Mouse (Mus musculus) hindbrain, embryonic 13.5 days (tissue): ENCODE data around the gene Macrod1. TPM values are rescaled to one million over a fixed set of nuclear protein-coding genes. Genes with fewer than 3 reads are reported as not detected.
A peak's percentile ranks its signal among the peaks of the same experiment; 100 is the strongest.

ENCODE experiments used
- ATAC-seq: fragments of 200-750 bp; cut with Nextera tagmentation; 2 replicates; pipeline ENCODE4 v1.8.0; 2017; ENCODE audit warnings: moderate TSS enrichment; ENCODE audit not compliant: low FRiP score
- H3K27ac ChIP-seq: fragments of 300-500 bp; sonication (generic); 2 replicates; pipeline ENCODE4 v1.5.1; 2015; ENCODE audit warnings: inconsistent platforms, mild to moderate bottlenecking, moderate library complexity
- H3K27me3 ChIP-seq: fragments of 300-500 bp; sonication (generic); 2 replicates; pipeline ENCODE4 v1.6.1; 2015; ENCODE audit warnings: mild to moderate bottlenecking, inconsistent platforms
- H3K36me3 ChIP-seq: fragments of 300-500 bp; sonication (generic); 2 replicates; pipeline ENCODE4 v1.6.1; 2015; ENCODE audit warnings: mild to moderate bottlenecking, inconsistent platforms
- H3K4me1 ChIP-seq: fragments of 300-500 bp; sonication (generic); replicated peaks from 2 replicates; pipeline ENCODE4 v1.6.1; 2015; ENCODE audit warnings: inconsistent platforms
- H3K4me2 ChIP-seq: fragments of 300-500 bp; sonication (generic); 2 replicates; pipeline ENCODE4 v1.6.1; 2015; ENCODE audit warnings: inconsistent platforms, mild to moderate bottlenecking, moderate library complexity
- H3K4me3 ChIP-seq: fragments of 300-500 bp; sonication (generic); 2 replicates; pipeline ENCODE4 v1.5.1; 2015; ENCODE audit warnings: mild to moderate bottlenecking, inconsistent platforms
- H3K9ac ChIP-seq: fragments of 300-500 bp; sonication (generic); 2 replicates; pipeline ENCODE4 v1.6.1; 2015; ENCODE audit warnings: mild to moderate bottlenecking, inconsistent platforms
- H3K9me3 ChIP-seq: fragments of 300-500 bp; sonication (generic); 2 replicates; pipeline ENCODE4 v1.6.1; 2016; ENCODE audit warnings: inconsistent platforms
- WGBS: fragments of 180-500 bp; shearing (Covaris S2); methylation state at CpG from one replicate; pipeline ENCODE4 v1.1.7; 2015; 5-methylcytosine and 5-hydroxymethylcytosine counted together
- polyA plus RNA-seq: library from polyadenylated mRNA; unstranded; fragments of >200 nt; fragmentation: Nextera tagmentation; extraction: Ambion mirVana; gene quantifications from 2 replicates; pipeline ENCODE4 v1.2.1, GENCODE M21; 2015

Macrod1 gene
- polyA plus RNA-seq, 1 experiment from 2014 or later = 5.3 TPM

- no peak overlapping the region for H3K4me2 ChIP-seq
- no peak for ATAC-seq
- peaks cover 88% of the 10 kb centered on the region for H3K4me1 ChIP-seq
- no peak overlapping the region for H3K27ac ChIP-seq
- no peaks in the 10 kb centered on the region for H3K9me3 ChIP-seq
- no peak overlapping the region for H3K9ac ChIP-seq
- peaks cover 44% of the 10 kb centered on the region for H3K27me3 ChIP-seq
- no peak overlapping the region for H3K4me3 ChIP-seq
- H3K36me3 ChIP-seq = no peaks in the 10 kb centered on the region
- 83% methylated on average over 6 of the region's 6 CpGs for WGBS
These were observed 95.5 kb downstream of the Macrod1 start for GRCm38 (mm10) chr19:7151927-7152653.

- peak overlapping the region; percentile 14; the same call in 1 of the 2 replicates for H3K9ac ChIP-seq
- no peak for ATAC-seq
These were observed 96.6 kb downstream of the Macrod1 start for GRCm38 (mm10) chr19:7153232-7153631.

GRCm38 (mm10) chr19:7155196-7155595 is 98.6 kb downstream of the Macrod1 start:
- Histone ChIP-seq H3K4me3 (no peak overlapping the region), H3K9me3 (no peaks in the 10 kb centered on the region), H3K36me3 (no peaks in the 10 kb centered on the region), H3K27me3 (peaks cover 29% of the 10 kb centered on the region), H3K27ac (0 out of 2 replicates have a peak overlapping the region, but pooled peaks have one; percentile 5), H3K9ac (peak overlapping the region; percentile 9; the same call in 1 of the 2 replicates), H3K4me2 (no peak overlapping the region), H3K4me1 (peaks cover 80% of the 10 kb centered on the region)
- 41% methylated on average over 6 of the region's 6 CpGs for WGBS
- ATAC-seq = 0 out of 2 replicates have a peak, but pooled peaks have one; percentile 11

More at GRCm38 (mm10) chr19:7153232-7153631, 96.6 kb downstream of the Macrod1 start:
- peaks cover 89% of the 10 kb centered on the region for H3K4me1 ChIP-seq
- H3K36me3 ChIP-seq = no peaks in the 10 kb centered on the region
- no peak overlapping the region for H3K4me2 ChIP-seq
- 25% methylated on average over 7 of the region's 7 CpGs for WGBS
- no peaks in the 10 kb centered on the region for H3K9me3 ChIP-seq
- H3K27ac ChIP-seq = peak overlapping the region; percentile 73
- H3K27me3 ChIP-seq = peaks cover 37% of the 10 kb centered on the region
- no peak overlapping the region for H3K4me3 ChIP-seq

- peak overlapping the region; percentile 26; the same call in 1 of the 2 replicates for H3K4me2 ChIP-seq
- peaks cover 38% of the 10 kb centered on the region for H3K27me3 ChIP-seq
- no peaks in the 10 kb centered on the region for H3K9me3 ChIP-seq
- no peaks in the 10 kb centered on the region for H3K36me3 ChIP-seq
- H3K27ac ChIP-seq = peak overlapping the region; percentile 73
- H3K4me3 ChIP-seq = no peak overlapping the region
- no peak for ATAC-seq
- 8% methylated on average over 14 of the region's 14 CpGs for WGBS
- H3K9ac ChIP-seq = peak overlapping the region; percentile 59; the same call in 1 of the 2 replicates
- peaks cover 68% of the 10 kb centered on the region for H3K4me1 ChIP-seq
These were observed 101.1 kb downstream of the Macrod1 start for GRCm38 (mm10) chr19:7157734-7158133.

GRCm38 (mm10) chr19:7160151-7160906 is 103.7 kb downstream of the Macrod1 start:
- Histone ChIP-seq H3K4me3 (no peak overlapping the region), H3K9ac (peak overlapping the region; percentile 69), H3K4me2 (peak overlapping the region; percentile 35), H3K27me3 (peaks cover 49% of the 10 kb centered on the region), H3K9me3 (no peaks in the 10 kb centered on the region), H3K36me3 (no peaks in the 10 kb centered on the region), H3K27ac (peak overlapping the region; percentile 75), H3K4me1 (peaks cover 66% of the 10 kb centered on the region)
- 3% methylated on average over 13 of the region's 14 CpGs for WGBS
- ATAC-seq = peak; percentile 56; the same call in 1 of the 2 replicates

- Histone ChIP-seq H3K27ac (no peak overlapping the region), H3K4me1 (peaks cover 69% of the 10 kb centered on the region), H3K27me3 (peaks cover 50% of the 10 kb centered on the region)
These were observed 104.5 kb downstream of the Macrod1 start for GRCm38 (mm10) chr19:7161064-7161463.

DNA sequence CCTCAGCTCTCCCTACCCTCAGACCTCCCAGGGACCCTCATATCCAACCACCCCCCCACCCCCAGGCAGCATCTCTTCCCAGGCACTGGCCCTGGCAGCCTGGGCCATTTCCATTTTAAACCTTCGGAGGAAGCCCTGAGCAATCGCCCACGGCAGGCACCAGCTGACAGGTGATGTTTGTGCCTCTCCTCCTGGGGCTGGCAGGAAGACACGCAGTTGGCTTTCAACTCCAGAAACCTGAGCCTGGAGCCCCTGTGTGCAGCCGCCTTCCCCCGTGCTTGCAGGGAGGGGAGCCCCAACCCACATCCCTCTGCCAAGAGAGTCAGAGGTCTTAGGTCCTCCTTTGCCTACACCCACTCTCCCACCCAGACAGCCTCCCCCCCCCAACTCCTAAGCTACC is 107.6 kb downstream of the Macrod1 start:
- Histone ChIP-seq H3K4me3 (peak overlapping the region; percentile 78), H3K9ac (peak overlapping the region; percentile 87), H3K9me3 (no peaks in the 10 kb centered on the region), H3K27ac (no peak overlapping the region), H3K27me3 (peaks cover 78% of the 10 kb centered on the region), H3K4me2 (peak overlapping the region; percentile 93), H3K36me3 (no peaks in the 10 kb centered on the region), H3K4me1 (peaks cover 60% of the 10 kb centered on the region)
- WGBS = 17% methylated on average over 6 of the region's 6 CpGs
- no peak for ATAC-seq

More at GRCm38 (mm10) chr19:7161064-7161463, 104.5 kb downstream of the Macrod1 start:
- Histone ChIP-seq H3K9me3 (no peaks in the 10 kb centered on the region), H3K9ac (no peak overlapping the region; the same call in 1 of the 2 replicates), H3K4me2 (no peak overlapping the region), H3K4me3 (no peak overlapping the region), H3K36me3 (no peaks in the 10 kb centered on the region)
- 77% methylated on average over 3 of the region's 3 CpGs for WGBS
- ATAC-seq = no peak

- H3K27me3 ChIP-seq = peaks cover 73% of the 10 kb centered on the region
- peak overlapping the region; percentile 62; the same call in 1 of the 2 replicates for H3K27ac ChIP-seq
- H3K36me3 ChIP-seq = no peaks in the 10 kb centered on the region
- peak overlapping the region; percentile 93 for H3K4me2 ChIP-seq
- WGBS = 1% methylated on average over 35 of the region's 35 CpGs
- peaks cover 53% of the 10 kb centered on the region for H3K4me1 ChIP-seq
- no peaks in the 10 kb centered on the region for H3K9me3 ChIP-seq
- H3K4me3 ChIP-seq = peak overlapping the region; percentile 78
- H3K9ac ChIP-seq = peak overlapping the region; percentile 87
- 0 out of 2 replicates have a peak, but pooled peaks have one; percentile 19 for ATAC-seq
These were observed 108.3 kb downstream of the Macrod1 start for GRCm38 (mm10) chr19:7164820-7165323.

- 1% methylated on average over 73 of the region's 105 CpGs for WGBS
- Histone ChIP-seq H3K9me3 (no peaks in the 10 kb centered on the region), H3K4me1 (peaks cover 45% of the 10 kb centered on the region), H3K36me3 (no peaks in the 10 kb centered on the region), H3K4me2 (peak overlapping the region; percentile 93), H3K27me3 (peaks cover 72% of the 10 kb centered on the region), H3K27ac (peak overlapping the region; percentile 62), H3K9ac (peak overlapping the region; percentile 87), H3K4me3 (peak overlapping the region; percentile 78)
- peak; percentile 29 for ATAC-seq
These were observed 109.0 kb downstream of the Macrod1 start for GRCm38 (mm10) chr19:7165509-7166199.

GRCm38 (mm10) chr19:7166200-7166711 is 109.6 kb downstream of the Macrod1 start:
- Histone ChIP-seq H3K9me3 (no peaks in the 10 kb centered on the region), H3K9ac (peak overlapping the region; percentile 87), H3K36me3 (no peaks in the 10 kb centered on the region), H3K4me2 (peak overlapping the region; percentile 93), H3K27me3 (peaks cover 66% of the 10 kb centered on the region), H3K27ac (peak overlapping the region; percentile 62; the same call in 1 of the 2 replicates), H3K4me3 (peak overlapping the region; percentile 78), H3K4me1 (peaks cover 48% of the 10 kb centered on the region)
- 4% methylated on average over 15 of the region's 15 CpGs for WGBS
- peak; percentile 46 for ATAC-seq

DNA sequence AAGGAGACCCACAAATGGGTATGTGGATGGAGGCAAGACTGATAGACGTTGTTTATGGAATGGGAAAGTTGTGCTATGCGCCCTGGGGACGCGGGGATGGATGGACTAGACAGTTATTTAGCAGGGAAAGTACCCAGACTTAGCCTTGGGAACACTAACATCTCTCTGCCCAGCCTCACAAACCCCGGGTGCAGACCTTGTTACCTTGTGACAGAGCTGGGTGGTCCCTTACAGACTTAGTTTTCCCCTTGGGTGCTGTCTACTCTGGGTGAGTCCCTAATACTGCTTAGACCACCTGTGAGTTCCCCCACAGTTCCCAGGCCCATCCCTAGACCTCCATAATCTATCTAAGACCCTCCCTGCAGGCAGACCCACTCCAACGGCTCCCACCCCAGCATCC is 110.2 kb downstream of the Macrod1 start:
- Histone ChIP-seq H3K36me3 (no peaks in the 10 kb centered on the region), H3K27me3 (peaks cover 61% of the 10 kb centered on the region), H3K9ac (no peak overlapping the region), H3K4me3 (0 out of 2 replicates have a peak overlapping the region, but pooled peaks have one; percentile 78), H3K4me2 (no peak overlapping the region), H3K27ac (0 out of 2 replicates have a peak overlapping the region, but pooled peaks have one; percentile 4), H3K9me3 (no peaks in the 10 kb centered on the region), H3K4me1 (peaks cover 53% of the 10 kb centered on the region)
- 9% methylated on average over 6 of the region's 6 CpGs for WGBS
- no peak for ATAC-seq
